Mouse (Mus musculus) Muller cell, postnatal 12 days (primary cell): ENCODE results near the gene Zscan21.
A peak's percentile ranks its signal among the peaks of the same experiment; 100 is the strongest.
"Not testable (repeated sequence)": the region's sequence is repeated elsewhere in the genome, so short reads cannot be mapped to it uniquely, and the experiment has no call there.

ENCODE experiments used
- DNase-seq: peaks from one replicate; pipeline ENCODE4 v3.0.0-alpha.2; 2015; ENCODE audit errors: inconsistent ontology term

The Zscan21 gene

DNA sequence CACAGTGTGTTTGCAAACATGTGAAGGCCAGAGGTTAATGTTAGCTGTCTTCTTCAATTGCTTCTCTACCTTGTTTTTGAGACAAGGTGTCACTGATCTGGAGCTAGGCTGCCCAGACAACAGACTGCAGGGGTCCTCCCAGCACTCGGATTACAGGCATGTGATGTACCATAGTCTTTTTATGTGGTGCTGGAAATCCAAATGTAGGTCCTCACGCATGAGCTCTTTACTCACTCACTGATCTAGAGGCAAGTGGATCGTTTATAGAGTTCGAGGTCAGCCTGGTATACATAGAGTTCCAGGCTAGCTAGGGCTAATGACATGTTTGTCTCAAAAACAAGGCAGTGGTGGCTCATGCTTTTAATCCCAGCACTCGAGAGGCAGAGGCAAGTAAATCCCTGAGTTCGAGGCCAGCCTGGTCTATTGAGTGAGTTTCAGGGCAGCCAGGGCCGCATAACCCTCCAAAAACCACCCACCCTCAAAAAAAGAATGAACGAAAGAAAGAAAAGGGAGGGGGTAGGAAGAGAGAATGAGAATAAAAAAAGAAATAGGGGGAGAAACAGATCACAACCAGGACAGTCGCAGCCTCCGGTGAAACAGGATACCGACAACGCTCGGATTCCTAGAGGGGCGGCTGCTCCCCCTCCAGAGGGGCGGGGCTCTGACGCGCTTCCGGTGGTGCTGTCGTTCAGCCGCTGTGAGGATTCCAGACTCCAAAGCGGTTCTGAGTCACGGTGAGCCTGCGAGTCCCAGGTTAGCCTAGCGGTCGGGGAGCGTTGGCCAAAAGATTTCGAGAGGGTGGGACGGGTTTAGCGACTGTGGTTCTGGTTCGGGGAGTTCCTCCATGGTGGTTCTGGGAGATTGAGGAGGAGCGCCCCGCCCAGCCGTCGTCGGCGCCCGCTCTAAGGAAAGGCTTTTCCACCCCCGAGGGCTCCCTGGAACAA is at the start of gene Zscan21:
TSS of gene Zscan21 (plus strand) at position 649 of the 944 bp plus-strand sequence.
- peak; percentile 97 for DNase-seq

DNA sequence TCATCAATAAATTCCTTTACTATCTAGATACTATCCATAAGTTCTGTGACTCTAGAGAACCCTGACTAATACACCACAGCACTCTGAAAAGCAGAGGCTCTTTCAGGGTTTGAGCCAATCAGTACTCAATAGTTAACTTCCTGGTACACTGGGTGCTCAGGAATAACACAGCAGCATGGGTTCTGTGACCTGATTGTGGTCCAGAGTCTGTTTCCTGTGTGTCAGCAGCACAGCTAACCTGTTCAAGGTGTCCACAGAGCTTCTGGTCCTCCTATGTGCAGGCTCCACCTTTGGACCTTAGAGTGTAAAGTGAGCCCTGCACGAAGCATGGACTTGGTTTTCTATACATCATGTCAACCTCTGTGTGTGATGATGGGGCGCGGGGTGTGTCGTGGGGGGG is 42.9 kb upstream of the Zscan21 start:
- no peak for DNase-seq

GRCm38 (mm10) chr5:138075684-138076083 is 41.0 kb upstream of the Zscan21 start:
- DNase-seq, result no peak

DNA sequence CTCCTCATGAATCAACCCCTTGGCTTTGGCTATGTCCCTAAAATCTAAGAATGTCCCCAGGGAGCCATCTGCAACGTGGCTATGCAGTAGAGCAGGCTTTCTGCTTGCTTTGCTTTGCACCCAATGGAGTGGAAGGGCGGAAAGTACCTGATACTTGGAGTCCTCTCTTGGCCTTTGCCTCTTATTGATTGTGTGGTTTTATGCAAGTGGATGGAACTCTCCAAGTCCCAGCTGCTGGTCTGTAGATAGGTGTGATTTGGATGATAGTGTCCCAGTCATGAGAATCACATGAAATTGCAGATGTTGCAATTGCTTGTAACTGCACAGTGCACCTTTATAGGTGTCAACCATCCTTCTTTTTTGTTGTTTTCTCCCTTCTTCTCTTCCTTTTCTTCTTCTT is 40.6 kb upstream of the Zscan21 start:
- DNase-seq, result no peak

- DNase-seq, result no peak
Measured at GRCm38 (mm10) chr5:138080456-138080855, 36.2 kb upstream of the Zscan21 start.

- DNase-seq, result no peak
Measured at GRCm38 (mm10) chr5:138081446-138081845, 35.3 kb upstream of the Zscan21 start.

DNA sequence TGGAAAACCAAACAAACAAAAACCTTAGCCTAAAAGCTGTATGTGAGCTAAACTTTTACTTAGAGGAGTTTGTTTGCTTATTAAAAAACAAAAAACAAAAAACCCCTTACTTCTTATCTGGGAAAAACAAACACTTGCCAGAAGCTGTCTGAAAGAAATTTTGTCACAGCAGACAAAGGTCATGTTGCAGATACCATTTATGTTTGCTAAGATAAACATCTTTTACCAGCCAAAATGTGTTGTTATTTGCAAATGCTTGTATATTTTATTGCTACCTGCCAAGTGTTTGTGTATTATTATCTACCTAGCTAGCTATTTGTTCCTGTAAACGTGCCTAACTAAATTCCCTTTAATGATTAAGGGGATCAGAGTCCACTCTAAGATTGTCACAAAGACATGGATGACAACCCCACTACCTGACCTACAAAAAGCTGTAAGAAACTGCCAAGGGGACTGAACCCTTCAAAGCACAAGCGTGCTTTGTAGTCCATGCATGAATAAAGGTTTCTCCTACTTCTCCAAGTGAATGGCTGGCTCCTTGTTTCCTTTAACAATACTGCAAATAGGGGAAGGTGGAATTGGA is 33.3 kb upstream of the Zscan21 start:
- no peak for DNase-seq

DNA sequence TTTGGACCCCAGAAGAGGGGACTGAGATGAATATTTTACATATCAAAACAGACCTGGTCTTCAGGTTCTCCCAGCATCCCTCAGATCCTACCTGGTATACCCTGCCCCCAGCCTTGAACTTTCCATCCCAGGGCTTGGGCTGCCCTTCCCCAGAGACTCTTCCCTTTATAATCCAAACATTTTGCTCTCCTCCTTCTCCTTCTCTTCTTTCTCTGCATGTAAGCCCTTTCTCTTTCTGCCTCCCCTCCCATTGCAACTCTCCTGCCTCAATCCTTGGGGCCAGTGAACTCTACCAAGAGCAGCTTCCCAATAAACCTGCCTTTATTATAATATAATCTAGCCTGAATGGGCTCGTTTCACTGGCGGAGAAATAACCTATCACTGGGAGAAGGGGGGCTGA is 32.8 kb upstream of the Zscan21 start:
- DNase-seq, result no peak

- DNase-seq, result no peak
Measured at GRCm38 (mm10) chr5:138084507-138084906, 32.2 kb upstream of the Zscan21 start.

DNA sequence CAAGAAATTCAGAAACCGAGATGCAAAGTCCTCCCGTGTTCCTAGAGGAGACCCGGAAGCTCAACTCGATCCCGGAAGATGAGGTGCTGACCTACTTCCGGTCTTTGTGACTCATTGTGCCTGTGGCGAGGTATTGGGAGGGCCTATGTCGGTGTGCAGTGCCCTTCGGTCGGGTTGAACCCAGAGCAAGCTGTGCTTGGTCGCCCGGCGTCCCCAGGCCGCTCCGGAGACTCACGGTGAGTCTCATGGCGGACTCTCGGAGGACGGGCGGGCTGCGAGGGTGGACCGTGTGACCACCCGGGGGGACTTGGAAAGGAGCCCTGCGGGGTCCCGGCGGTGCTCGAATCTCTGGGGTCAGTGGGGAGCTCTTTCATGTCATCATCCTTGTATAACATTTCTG is 31.7 kb upstream of the Zscan21 start, which contains the start of gene Zkscan1:
TSS of gene Zkscan1 (plus strand) at position 89 of the 400 bp plus-strand sequence.
- peak; percentile 83 for DNase-seq

- DNase-seq, result peak; percentile 22
Measured at GRCm38 (mm10) chr5:138085421-138085911, 31.2 kb upstream of the Zscan21 start.

DNA sequence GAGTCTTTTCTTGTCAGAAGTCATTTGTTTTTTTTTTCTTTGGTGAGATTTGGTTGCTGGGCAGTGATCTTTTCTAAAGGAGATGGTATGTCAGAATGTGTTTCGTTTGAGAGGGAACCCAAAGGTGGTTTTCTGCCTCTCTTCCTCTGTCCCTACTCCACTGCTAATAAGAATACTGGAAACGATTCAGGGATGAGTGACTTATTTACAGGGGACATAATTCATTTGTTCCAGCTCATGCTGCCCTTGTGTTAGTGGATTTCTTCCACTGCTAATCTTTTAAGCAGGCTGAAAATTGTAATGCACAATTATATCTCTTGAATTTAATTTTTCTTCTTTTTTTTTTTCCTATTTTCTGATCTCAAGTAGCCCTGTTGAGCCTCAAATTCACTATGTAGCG is 29.9 kb upstream of the Zscan21 start:
- DNase-seq, result no peak

GRCm38 (mm10) chr5:138088366-138088765 is 28.3 kb upstream of the Zscan21 start:
- no peak for DNase-seq

DNA sequence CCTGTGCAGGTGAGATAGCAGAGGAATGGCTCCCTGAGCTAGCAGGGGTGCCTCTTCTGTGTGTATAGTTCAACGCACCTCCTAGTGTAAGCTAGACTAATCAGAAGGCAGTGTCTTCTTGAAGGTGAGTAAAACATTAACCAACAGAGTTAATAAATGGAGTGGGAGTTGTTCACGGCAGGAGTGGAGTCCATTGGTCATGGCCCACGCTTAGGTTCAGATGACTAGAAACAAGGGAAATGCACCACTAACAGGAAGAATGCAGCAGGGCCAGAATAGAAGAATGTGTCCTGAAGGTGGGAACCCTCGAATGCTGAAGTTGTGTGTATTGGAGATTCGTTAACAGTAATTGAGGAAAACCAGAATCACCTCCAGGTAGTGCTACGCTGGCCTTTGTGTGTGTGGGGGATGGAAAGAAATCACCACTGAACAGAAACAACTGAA is 27.6 kb upstream of the Zscan21 start:
- DNase-seq, result no peak

- DNase-seq, result no peak
Measured at GRCm38 (mm10) chr5:138090271-138090670, 26.4 kb upstream of the Zscan21 start.

DNA sequence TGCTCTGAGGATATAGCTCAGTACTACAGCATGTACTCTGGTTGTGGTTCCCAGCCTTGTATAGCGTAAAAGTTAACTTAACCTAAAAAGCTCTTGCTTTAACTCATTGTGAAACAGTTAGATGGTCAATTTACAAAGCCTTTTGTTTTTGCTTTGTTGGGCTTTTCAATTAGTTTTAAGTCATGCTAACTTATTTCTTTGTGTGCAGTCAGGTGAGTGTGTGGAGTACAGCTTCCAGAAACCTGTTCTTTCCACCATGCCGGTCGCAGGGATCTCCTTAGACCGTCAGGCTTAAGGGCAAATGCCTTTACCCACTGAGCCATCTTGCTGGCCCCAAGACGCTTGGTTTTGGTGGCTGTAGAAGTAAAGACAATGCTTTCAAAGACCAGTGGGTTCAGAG is 26.0 kb upstream of the Zscan21 start:
- DNase-seq, result no peak

- DNase-seq, result no peak
Measured at GRCm38 (mm10) chr5:138092771-138093170, 23.9 kb upstream of the Zscan21 start.

DNA sequence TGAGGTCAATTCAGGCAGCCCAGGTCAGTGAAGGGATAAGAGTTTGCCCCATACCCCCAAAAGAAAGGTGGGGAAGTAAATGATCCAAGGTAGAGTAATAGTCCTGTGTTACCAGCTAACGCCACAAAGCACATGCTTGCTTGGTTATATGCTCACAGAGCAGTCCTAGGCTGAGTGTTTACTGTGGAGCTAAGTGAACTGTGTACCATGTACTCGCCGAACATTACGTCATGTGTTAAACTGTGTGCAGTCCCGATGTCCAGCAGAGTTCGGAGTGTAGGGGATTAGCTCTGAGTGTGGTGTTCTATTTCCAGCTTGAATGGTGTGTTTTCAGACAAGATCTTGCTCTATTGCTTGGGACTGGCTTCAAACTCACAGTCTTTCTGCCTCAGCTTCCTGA is 22.2 kb upstream of the Zscan21 start:
- no peak for DNase-seq

GRCm38 (mm10) chr5:138104976-138105375 is 11.7 kb upstream of the Zscan21 start:
- DNase-seq, result no peak

GRCm38 (mm10) chr5:138107130-138107529 is 9.6 kb upstream of the Zscan21 start:
- DNase-seq, result no peak

DNA sequence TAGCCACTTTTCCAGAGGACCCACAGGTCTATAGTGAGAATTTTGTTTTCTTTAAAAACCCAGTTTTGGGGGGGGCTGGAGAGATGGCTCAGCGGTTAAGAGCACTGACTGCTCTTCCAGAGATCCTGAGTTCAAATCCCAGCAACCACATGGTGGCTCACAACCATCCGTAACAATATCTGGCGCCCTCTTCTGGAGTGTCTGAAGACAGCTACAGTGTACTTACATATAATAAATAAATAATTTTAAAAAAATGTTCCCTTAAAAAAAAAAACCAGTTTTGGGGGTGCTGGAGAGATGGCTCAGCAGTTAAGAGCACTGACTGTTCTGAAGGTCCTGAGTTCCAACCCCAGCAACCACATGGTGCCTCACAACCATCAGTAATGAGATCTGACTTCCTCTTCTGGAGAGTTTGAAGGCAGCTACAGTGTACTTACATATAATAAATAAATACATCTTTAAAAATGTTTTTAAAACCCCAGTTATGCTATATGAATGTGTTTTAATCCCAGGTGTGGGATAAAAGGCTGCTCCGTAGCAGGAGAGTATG is 6.8 kb upstream of the Zscan21 start:
- not testable (repeated sequence) for DNase-seq

GRCm38 (mm10) chr5:138117199-138118015 is 704 bp downstream of the Zscan21 start:
- DNase-seq, result no peak
